In genomic region chr4:47919576-47919975, GRCm38 (mm10) we compare ENCODE assay signal across 27 mouse cellular contexts.
A peak's percentile ranks its signal among the peaks of the same experiment; 100 is the strongest.
DNase-seq lines count a peak whose midpoint lies in the region; ATAC-seq and TF ChIP-seq lines count a peak whose summit lies in the region.
"Had no signal": no experiment of that assay in that cellular context is flagged by ENCODE, and none has a peak within 500 bp of the region (broad histone marks: within the 10 kb centered on the region; RNA-seq: fewer than 3 reads in every experiment).

No protein-coding gene starts in this region.

- H3K9ac ChIP-seq in hindbrain, postnatal 0 days (replicated peaks; ENCODE audit: low read length): no peak overlapping the region
- H3K9ac ChIP-seq in kidney, embryonic 15.5 days: no peak overlapping the region
- H3K9ac ChIP-seq: heart, embryonic 15.5 days; hindbrain, embryonic 13.5 days; liver, embryonic 12.5 days; liver, postnatal 0 days had no signal

- H3K4me1 ChIP-seq in hindbrain, postnatal 0 days (ENCODE audit: insufficient read depth, low read length): no peaks in the 10 kb centered on the region
- H3K4me1 ChIP-seq in hindbrain, embryonic 10.5 days (replicated peaks): no peaks in the 10 kb centered on the region
- H3K4me1 ChIP-seq in embryonic facial prominence, embryonic 10.5 days: no peaks in the 10 kb centered on the region
- H3K4me1 ChIP-seq in kidney, embryonic 15.5 days: no peaks in the 10 kb centered on the region
- H3K4me1 ChIP-seq: heart, embryonic 10.5 days; heart, embryonic 15.5 days; liver, embryonic 12.5 days had no signal

- no peak overlapping the region for H3K4me2 ChIP-seq in hindbrain, postnatal 0 days (ENCODE audit: low read depth, low read length)
- no peak overlapping the region for H3K4me2 ChIP-seq in kidney, embryonic 15.5 days
- H3K4me2 ChIP-seq: heart, embryonic 15.5 days; hindbrain, embryonic 13.5 days; liver, embryonic 12.5 days had no signal

- WGBS in hindbrain, postnatal 0 days: 76% methylated on average over 7 of the region's 7 CpGs
- 88% methylated on average over 7 of the region's 7 CpGs for WGBS in hindbrain, embryonic 10.5 days
- WGBS in embryonic facial prominence, embryonic 10.5 days: 84% methylated on average over 7 of the region's 7 CpGs
- WGBS in kidney, embryonic 15.5 days: 79% methylated on average over 7 of the region's 7 CpGs

- H3K27ac ChIP-seq in hindbrain, postnatal 0 days: no peak overlapping the region
- no peak overlapping the region for H3K27ac ChIP-seq in hindbrain, embryonic 10.5 days
- no peak overlapping the region for H3K27ac ChIP-seq in embryonic facial prominence, embryonic 10.5 days (replicated peaks)
- H3K27ac ChIP-seq in kidney, embryonic 15.5 days: no peak overlapping the region
- H3K27ac ChIP-seq: heart, embryonic 10.5 days; heart, embryonic 15.5 days; hindbrain, embryonic 13.5 days; layer of hippocampus, adult 2 months; liver, embryonic 12.5 days; stomach, postnatal 0 days had no signal

- peak; percentile 4 for DNase-seq in embryo, embryonic 10.5 days (ENCODE audit: low spot score)
- no peak for DNase-seq in embryo, embryonic 11 days
- DNase-seq in hindbrain, postnatal 0 days (ENCODE audit: low spot score): no peak
- DNase-seq in hindbrain, embryonic 10.5 days (ENCODE audit: low spot score): no peak
- DNase-seq in embryonic facial prominence, embryonic 10.5 days (ENCODE audit: low spot score): peak; percentile 10
- DNase-seq in mesoderm, embryonic 11.5 days (ENCODE audit: low read depth, low spot score): peak; percentile 23
- no peak for DNase-seq in spleen, adult 18-20 months
- DNase-seq: adrenal gland, postnatal 10 days; cerebellum, adult 11 months; cerebellum, adult 9-11 months; gastrocnemius, postnatal 14 days; heart, postnatal 36 days; kidney, adult 9 months; kidney, postnatal 14 days; liver, postnatal 0 days; lung, postnatal 36 days; thymus, adult 18-20 months; thymus, postnatal 25 days had no signal

- H3K4me3 ChIP-seq in hindbrain, postnatal 0 days (ENCODE audit: low read length): no peak overlapping the region
- no peak overlapping the region for H3K4me3 ChIP-seq in hindbrain, embryonic 10.5 days
- no peak overlapping the region for H3K4me3 ChIP-seq in embryonic facial prominence, embryonic 10.5 days
- no peak overlapping the region for H3K4me3 ChIP-seq in kidney, embryonic 15.5 days (replicated peaks)
- H3K4me3 ChIP-seq: heart, embryonic 10.5 days; heart, embryonic 15.5 days; hindbrain, embryonic 13.5 days; layer of hippocampus, adult 2 months; liver, embryonic 12.5 days had no signal

- no peaks in the 10 kb centered on the region for H3K36me3 ChIP-seq in hindbrain, postnatal 0 days (ENCODE audit: insufficient read depth, low read length)
- H3K36me3 ChIP-seq in hindbrain, embryonic 10.5 days: no peaks in the 10 kb centered on the region
- H3K36me3 ChIP-seq in embryonic facial prominence, embryonic 10.5 days (replicated peaks): no peaks in the 10 kb centered on the region
- no peaks in the 10 kb centered on the region for H3K36me3 ChIP-seq in kidney, embryonic 15.5 days
- H3K36me3 ChIP-seq: heart, embryonic 10.5 days; heart, embryonic 15.5 days; hindbrain, embryonic 13.5 days; liver, embryonic 12.5 days had no signal

- no peak for TF ChIP-seq CTCF in hindbrain, postnatal 0 days (IDR thresholded peaks at IDR 0.05; ENCODE audit: low read depth)

- H3K27me3 ChIP-seq in hindbrain, postnatal 0 days (ENCODE audit: insufficient read depth, low read length): no peaks in the 10 kb centered on the region
- no peaks in the 10 kb centered on the region for H3K27me3 ChIP-seq in hindbrain, embryonic 10.5 days (ENCODE audit: insufficient read depth, poor library complexity, severe bottlenecking)
- no peaks in the 10 kb centered on the region for H3K27me3 ChIP-seq in embryonic facial prominence, embryonic 10.5 days (replicated peaks; ENCODE audit: low read depth, poor library complexity, severe bottlenecking)
- no peaks in the 10 kb centered on the region for H3K27me3 ChIP-seq in kidney, embryonic 15.5 days
- H3K27me3 ChIP-seq: CH12.LX; heart, embryonic 15.5 days; hindbrain, embryonic 13.5 days; liver, embryonic 12.5 days had no signal

- H3K9me3 ChIP-seq in hindbrain, postnatal 0 days (ENCODE audit: low read length): no peaks in the 10 kb centered on the region
- H3K9me3 ChIP-seq in hindbrain, embryonic 10.5 days: no peaks in the 10 kb centered on the region
- no peaks in the 10 kb centered on the region for H3K9me3 ChIP-seq in embryonic facial prominence, embryonic 10.5 days
- H3K9me3 ChIP-seq in kidney, embryonic 15.5 days (replicated peaks): no peaks in the 10 kb centered on the region
- H3K9me3 ChIP-seq: heart, embryonic 10.5 days; heart, embryonic 15.5 days; hindbrain, embryonic 13.5 days; liver, embryonic 12.5 days had no signal

- peak; percentile 72 for ATAC-seq in hindbrain, postnatal 0 days
- no peak for ATAC-seq in kidney, embryonic 15.5 days (replicated peaks; ENCODE audit: low FRiP score)
- ATAC-seq: intestine, postnatal 0 days; liver, embryonic 12.5 days; liver, postnatal 0 days had no signal

Comparison
In these comparisons a context has a peak if more than half of its experiments do, and no peak if none do; other contexts are left out.
1. DNase-seq: peak in embryo, embryonic 10.5 days (single experiment), embryonic facial prominence, embryonic 10.5 days (single experiment) and mesoderm, embryonic 11.5 days (single experiment); none in embryo, embryonic 11 days (single experiment), hindbrain, postnatal 0 days (single experiment), hindbrain, embryonic 10.5 days (single experiment) and spleen, adult 18-20 months (0 of 2).